Mouse (Mus musculus): Measurements from ENCODE around the gene Gm19935.

DNA sequence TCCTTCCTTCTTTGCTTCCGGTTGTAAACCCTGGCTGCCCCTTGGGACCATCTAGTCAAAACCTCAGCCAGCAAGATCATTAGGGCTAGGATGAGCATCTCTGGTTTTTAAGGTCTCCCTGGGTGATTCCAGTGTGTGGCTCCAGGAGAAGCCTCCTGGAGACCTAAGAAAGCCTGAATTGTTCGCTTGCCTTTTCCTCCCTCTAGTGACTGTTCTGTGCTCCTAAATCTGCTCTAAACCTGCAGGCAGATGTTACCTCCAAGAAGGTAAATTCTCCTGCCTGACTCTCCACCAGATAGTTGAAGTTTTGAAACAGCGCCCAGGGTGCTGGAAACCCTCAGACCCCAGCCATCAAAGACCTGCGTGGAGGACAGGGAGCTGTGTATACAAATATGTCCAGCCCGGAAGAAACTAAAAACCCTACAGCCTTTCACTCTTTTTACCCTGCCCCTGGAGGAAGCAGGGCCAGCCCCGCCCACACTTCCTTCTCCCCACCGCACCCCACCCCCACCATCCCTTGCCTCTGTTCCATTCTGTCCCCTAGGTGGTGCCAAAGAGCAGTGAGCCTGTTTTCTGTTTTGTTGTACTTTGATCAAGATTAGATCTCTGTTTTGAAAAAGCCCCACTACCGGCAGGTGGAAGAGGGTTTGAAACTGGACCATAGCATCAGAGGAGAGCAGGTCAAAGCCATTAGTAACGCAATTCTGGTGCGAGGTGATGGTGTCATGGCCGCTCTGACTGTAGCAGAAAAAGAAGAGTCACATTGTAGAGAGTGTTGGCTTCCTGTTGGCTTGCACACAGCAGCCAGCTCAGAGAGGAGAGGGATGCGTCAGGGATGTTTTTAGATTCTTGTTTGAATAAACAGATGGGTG is 22.0 kb downstream of the Gm19935 start:
- TF ChIP-seq CTCF (IDR thresholded peaks at IDR 0.05; ENCODE audit: low read depth), result peak; percentile 77
- TF ChIP-seq EP300 (optimal IDR thresholded peaks at IDR 0.05), result no peak
